In the genomic region with DNA sequence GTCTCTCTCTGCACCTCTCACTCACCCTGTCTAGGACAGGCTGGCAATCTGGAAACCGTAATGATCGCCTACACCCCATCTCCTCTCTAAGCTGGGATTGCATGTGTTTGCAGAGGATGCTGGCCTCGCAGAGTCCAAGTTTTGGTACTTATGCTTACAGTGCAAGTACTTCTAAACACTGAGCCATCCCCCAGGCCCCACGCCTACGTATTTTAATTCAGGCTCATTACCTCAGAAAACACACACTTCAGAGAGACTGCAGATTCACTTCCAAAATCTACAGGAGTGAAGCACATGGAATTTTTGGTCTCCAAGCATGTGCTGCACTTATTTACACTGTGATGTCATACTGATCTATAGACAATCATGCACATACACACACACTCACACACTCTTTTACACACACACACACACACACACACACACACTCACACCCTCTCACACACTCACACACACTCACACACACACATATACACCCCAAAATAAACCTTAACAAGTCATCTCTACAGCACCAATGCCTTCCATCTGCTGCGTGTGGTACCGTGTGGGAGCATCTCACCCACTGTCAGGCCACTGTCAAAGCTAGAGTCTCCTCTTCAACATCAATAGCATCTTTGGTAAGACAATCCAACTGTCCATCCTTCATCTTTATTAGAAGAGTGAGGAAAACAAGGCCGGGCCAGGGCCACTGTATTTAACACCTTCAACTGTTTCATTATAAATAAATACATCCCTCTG, we compare ENCODE assay signal across 22 mouse cellular contexts. TPM values are rescaled to one million over a fixed set of nuclear protein-coding genes. Genes with fewer than 3 reads are reported as not detected.
A peak's percentile ranks its signal among the peaks of the same experiment; 100 is the strongest.
DNase-seq lines count a peak whose midpoint lies in the region; ATAC-seq lines count a peak whose summit lies in the region.
"Had no signal": no experiment of that assay in that cellular context is flagged by ENCODE, and none has a peak within 500 bp of the region (broad histone marks: within the 10 kb centered on the region; RNA-seq: fewer than 3 reads in every experiment).

No protein-coding gene starts in this region.

- DNase-seq in frontal cortex, postnatal 14 days (ENCODE audit: low spot score in 2 of 2), result no peak
- DNase-seq in left cerebral cortex, postnatal 36 days (ENCODE audit: low spot score in 2 of 2), result peak; percentile 21 to 37
- no peak for DNase-seq in left cerebral cortex, adult 8-10 months (ENCODE audit: low spot score in 2 of 2)
- peak; percentile 43 for DNase-seq in brain, adult 2 months (ENCODE audit: low read depth, low spot score)
- no peak for DNase-seq in urinary bladder, postnatal 25 days (ENCODE audit: low spot score)
- DNase-seq: adrenal gland, postnatal 10 days; adrenal gland, postnatal 36 days; B cell, adult 2 months; cerebellum, adult 11 months; cerebellum, adult 2 months; cerebellum, adult 9-11 months; cerebellum, postnatal 25 days; gastrocnemius, postnatal 25 days; heart, adult 2 months; heart, postnatal 10 days; heart, postnatal 4 days had no signal

- ATAC-seq in frontal cortex, adult (ENCODE audit: low TSS enrichment), result peak; percentile 74
- ATAC-seq: forebrain, embryonic 16.5 days; hindbrain, postnatal 0 days; inflammation-experienced regulatory T-cells, adult 6 months; intestine, embryonic 16.5 days; Patski had no signal

- intact Hi-C loops in left cerebral cortex, postnatal 36 days (cut with DNase I), result no loop called here

RNA-seq across cellular contexts. Expression of a gene that starts 12.7 kb away (rescaled TPM):
- total RNA-seq in left cerebral cortex, postnatal 36 days (2021), result 1 to 10 TPM in 1 of 2 experiments, under 1 TPM in 1; 0.89 to 1.8 TPM
- total RNA-seq in left cerebral cortex, adult 8-10 months (2022), result 1 to 10 TPM; 1.1 to 1.9 (median 1.2) TPM

RNA-seq across cellular contexts. Expression of a gene that starts 12.8 kb away (rescaled TPM):
- total RNA-seq in left cerebral cortex, postnatal 36 days (2021), result 10 to 100 TPM; 20.9 to 21.8 TPM
- total RNA-seq in left cerebral cortex, adult 8-10 months (2022), result 10 to 100 TPM; 24.0 to 27.9 (median 26.4) TPM

RNA-seq across cellular contexts. Expression of a gene that starts 51.9 kb away (rescaled TPM):
- total RNA-seq in left cerebral cortex, postnatal 36 days (2021), result 10 to 100 TPM; 78.2 to 89.0 TPM
- 10 to 100 TPM; 70.6 to 83.1 (median 72.7) TPM for total RNA-seq in left cerebral cortex, adult 8-10 months (2022)

Comparison
In these comparisons a context has a peak if more than half of its experiments do, and no peak if none do; other contexts are left out.
1. DNase-seq: peak in left cerebral cortex, postnatal 36 days (2 of 2) and brain, adult 2 months (single experiment); none in frontal cortex, postnatal 14 days (0 of 2), left cerebral cortex, adult 8-10 months (0 of 2) and urinary bladder, postnatal 25 days (single experiment).